Mouse (Mus musculus) small intestine, adult 2 months (tissue): ENCODE measurements around the gene Tldc2.

ENCODE experiments used
- CTCF ChIP-seq: fragments of 200-500 bp; IDR thresholded peaks from 2 replicates; pipeline ENCODE4 v1.5.1; 2012; ENCODE audit warnings: low read depth, mild to moderate bottlenecking, control low read depth, inconsistent platforms, low read length, moderate library complexity, mixed read lengths; ENCODE audit not compliant: insufficient replicate concordance, insufficient read length; ENCODE audit errors: extremely low read depth
- POLR2A ChIP-seq: fragments of 200-500 bp; IDR thresholded peaks from 2 replicates; pipeline ENCODE4 v1.6.1; 2012; ENCODE audit warnings: low read depth, mild to moderate bottlenecking, control low read depth, inconsistent platforms, low read length, moderate library complexity

DNA sequence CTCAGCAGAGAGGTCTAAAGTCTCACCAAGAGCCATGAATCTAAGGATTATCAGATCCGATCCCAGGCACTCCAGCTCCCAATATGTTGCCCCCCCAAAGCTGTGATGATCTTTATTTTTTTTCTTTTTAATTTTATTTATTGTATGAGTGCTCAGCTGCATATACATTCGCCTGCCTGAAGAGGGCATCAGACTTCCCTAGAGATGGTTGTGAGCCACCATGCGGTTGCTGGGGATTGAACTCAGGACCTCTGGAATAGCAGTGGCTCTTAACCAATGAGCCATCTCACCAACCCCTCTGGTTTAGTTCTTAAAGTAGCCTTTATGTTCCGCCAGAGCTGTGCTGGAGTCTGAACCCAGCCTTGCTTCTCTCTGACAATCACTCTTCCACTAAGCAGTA, 33.1 kb upstream of the Tldc2 start:
- no peak for TF ChIP-seq POLR2A
- TF ChIP-seq CTCF: peak; percentile 46; the same call in 1 of the 2 replicates
